Mouse (Mus musculus) mesoderm, embryonic 11.5 days (tissue): ENCODE data around the gene Ddah1.

Source experiments
- DNase-seq: peaks from one replicate; pipeline ENCODE4 v3.0.0-alpha.2; 2012; ENCODE audit warnings: low read depth, low spot score

The Ddah1 gene

GRCm38 (mm10) chr3:145816807-145817206 is 58.3 kb downstream of the Ddah1 start:
- DNase-seq, result no peak

DNA sequence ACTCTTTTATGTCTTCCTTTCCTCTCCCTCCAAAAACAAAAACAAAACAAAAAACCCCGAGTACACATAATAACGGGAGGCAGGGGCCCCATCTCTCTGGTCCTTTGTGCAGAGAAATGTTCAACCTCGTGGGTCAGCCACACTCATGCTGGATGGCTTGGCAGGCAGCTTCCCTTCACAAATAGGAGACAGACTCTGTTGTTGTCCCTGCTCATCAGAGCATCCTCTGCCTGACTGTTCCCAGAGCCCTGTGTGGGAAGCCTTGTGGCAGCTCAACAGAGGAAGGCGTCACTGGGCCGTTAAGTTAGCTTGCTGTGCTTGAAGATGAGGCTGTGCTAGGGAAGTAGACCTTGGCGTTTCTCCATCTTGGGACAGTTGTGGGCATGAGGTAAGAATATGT is 58.8 kb downstream of the Ddah1 start:
- DNase-seq, result no peak

DNA sequence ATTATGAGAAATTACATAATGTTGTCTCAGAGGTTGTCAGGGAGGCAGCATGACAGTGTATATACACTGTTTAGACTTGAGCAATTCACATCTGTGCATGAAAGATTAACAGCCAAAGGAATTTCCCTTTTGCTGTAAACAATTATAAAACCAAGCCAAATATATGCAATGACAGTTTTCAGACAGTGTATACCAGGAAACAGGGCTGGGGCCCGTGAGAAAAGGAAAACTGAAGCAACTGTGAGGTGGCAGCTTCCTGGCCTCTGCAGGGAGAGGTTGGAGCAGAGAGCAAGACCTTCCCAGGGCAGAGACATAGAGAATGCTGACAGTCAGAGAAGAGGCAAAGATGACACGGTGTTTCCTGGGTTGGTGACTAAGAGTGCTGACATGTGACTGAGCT is 62.0 kb downstream of the Ddah1 start:
- no peak for DNase-seq

DNA sequence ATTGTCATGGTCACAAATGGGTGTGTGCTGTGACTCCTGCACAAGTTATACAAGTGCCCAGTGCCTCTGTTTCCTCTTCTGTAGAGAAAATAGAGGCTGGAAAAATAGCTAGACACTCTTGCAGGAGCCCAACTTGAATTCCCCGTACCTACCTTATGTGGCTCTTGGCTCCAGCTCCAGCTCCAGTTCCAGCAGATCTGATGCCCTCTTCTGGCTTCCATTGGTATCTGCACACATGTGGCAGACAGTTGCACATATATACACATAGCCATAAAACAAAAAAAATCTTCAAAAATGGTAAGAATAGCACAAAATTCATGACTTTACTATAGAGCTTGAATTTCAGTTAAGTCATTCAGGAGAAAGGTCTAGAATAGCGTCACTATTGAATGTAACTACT is 62.5 kb downstream of the Ddah1 start:
- no peak for DNase-seq

- no peak for DNase-seq
Measured at GRCm38 (mm10) chr3:145822201-145822600, 63.7 kb downstream of the Ddah1 start.

GRCm38 (mm10) chr3:145823661-145824060 is 65.2 kb downstream of the Ddah1 start:
- no peak for DNase-seq

GRCm38 (mm10) chr3:145825416-145826055 is 67.1 kb downstream of the Ddah1 start:
- peak; percentile 31 for DNase-seq

DNA sequence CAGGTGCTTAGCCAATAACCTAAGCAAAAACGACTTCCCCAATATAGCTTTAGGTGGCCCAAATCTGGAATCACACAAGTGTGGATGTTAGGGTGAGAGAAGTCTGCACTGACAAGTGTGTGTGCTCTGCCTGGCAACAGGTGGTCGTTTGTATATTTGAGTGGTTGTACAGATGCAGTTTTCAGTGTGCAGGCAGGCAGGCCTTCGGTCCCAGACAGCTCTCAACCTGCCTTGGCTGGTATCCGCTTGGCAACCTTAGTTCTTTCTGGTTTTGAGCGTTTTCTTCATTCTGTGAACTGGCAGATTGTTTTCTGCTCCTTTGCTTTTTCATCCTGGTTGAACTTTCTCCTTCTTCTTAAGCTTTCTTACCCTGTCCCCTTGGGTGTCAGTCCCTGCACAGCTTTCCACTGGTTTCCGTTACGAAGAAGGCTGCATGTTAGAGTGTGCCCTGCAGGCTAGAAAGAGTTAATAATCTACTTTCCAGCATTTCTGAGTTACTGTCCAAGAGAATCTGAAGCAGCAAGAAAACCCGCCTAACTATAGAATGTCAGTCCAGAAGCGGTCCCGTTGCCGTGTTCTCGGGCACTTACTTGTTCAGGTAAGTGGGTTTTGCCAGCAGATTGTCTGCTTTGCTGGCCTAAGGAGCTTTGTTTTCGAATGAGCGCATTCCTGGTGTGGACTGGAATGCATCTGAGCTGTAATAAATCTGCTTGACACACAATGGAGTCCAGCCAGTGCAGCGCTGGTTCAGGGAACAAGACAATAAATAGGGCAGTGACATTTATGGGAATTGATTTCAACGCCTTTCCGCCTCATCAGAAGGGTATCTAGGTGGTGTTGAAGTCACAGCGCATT is 68.9 kb downstream of the Ddah1 start:
- peak; percentile 90 for DNase-seq

- no peak for DNase-seq
Measured at GRCm38 (mm10) chr3:145828906-145829305, 70.4 kb downstream of the Ddah1 start.

DNA sequence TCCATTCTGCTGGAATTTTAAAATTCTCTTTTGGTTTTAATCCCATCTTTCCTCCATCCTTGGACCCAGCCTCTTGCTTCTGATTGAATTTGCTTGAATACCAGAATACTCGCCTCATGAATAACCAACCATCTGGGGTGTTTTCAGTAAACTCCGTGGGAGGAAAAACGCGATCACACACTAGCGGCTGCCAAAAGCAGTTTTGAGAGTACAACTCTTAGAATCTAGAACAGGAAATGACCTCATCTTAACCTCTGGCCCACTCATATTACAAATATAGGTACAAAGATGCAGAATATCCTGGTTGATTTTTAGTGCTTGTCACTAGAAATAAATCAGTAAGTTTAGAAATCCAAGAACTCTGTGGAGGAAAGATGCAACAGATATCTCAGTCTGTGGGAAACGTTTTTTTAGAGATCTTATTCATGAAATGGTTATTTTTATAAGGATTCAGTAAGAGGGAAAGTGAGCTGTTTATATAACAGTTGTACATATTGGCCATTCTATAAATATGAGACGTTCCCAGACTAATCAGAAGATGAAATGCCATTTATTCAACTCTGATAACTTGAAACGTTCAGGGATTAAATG is 75.6 kb downstream of the Ddah1 start:
- DNase-seq, result peak; percentile 12

GRCm38 (mm10) chr3:145838281-145838680 is 79.8 kb downstream of the Ddah1 start:
- no peak for DNase-seq

- no peak for DNase-seq
Measured at GRCm38 (mm10) chr3:145841961-145842710, 83.7 kb downstream of the Ddah1 start.

GRCm38 (mm10) chr3:145843836-145844235 is 85.4 kb downstream of the Ddah1 start:
- no peak for DNase-seq

- DNase-seq, result no peak
Measured at GRCm38 (mm10) chr3:145844891-145845290, 86.4 kb downstream of the Ddah1 start.

DNA sequence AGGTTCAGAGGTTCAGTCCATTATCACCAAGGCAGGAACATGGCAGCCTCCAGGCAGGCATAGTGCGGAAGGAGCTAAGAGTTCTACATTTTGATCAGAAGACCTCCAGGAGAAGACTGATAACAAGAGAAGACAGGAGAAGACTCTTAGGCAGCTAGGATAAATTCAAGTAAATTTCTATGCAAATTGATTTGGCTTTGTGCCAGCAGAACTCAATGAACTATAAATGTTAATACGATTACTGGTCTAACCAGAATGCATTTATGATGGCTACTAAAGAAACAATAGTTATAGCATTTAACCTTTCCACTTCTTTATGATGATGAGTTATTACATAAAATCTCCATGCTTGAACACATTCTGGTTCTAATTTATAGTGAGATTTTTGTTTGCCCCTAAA is 87.8 kb downstream of the Ddah1 start:
- no peak for DNase-seq

DNA sequence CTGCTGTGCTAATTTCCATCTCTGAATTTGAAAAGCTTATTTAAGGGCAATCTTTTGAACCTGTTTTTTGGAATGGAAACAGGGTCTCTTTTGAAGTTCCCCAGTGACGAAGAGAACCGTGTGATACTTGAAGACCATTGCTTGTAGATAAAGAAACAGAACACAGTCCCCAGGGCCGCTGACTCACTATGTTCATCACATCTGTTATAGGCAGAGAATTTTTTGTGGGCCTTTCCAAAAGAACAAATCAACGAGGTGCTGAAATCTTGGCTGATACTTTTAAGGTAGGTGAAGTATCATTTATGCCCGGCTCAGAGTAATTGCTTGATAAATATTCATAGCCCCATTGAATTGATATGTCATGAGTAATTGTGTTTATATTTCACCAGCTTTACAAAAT is 93.6 kb downstream of the Ddah1 start:
- DNase-seq, result no peak

- no peak for DNase-seq
Measured at GRCm38 (mm10) chr3:145852800-145853199, 94.3 kb downstream of the Ddah1 start.

- no peak for DNase-seq
Measured at GRCm38 (mm10) chr3:145853713-145854112, 95.2 kb downstream of the Ddah1 start.

GRCm38 (mm10) chr3:145854427-145854826 is 96.0 kb downstream of the Ddah1 start:
- no peak for DNase-seq

DNA sequence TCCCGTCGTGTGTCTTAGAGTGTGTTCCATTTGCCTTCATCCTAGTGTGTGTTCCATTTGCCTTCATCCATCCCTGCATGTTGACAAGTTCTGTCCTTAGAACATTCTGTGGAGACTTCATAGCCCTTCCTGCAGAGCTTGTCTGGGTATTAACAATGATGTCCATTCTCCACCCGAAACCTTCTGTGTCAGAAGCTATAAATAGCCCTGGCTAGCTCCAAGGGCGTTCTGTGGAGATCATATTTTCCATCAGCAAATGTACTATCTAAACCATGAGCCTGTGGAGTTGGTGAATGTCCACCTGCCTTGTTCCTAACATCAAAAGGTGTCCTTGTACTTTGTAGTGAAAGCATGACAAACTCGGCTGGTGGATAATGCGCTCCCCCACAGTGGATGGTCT is 96.8 kb downstream of the Ddah1 start:
- no peak for DNase-seq

- no peak for DNase-seq
Measured at GRCm38 (mm10) chr3:145858388-145858787, 99.9 kb downstream of the Ddah1 start.

DNA sequence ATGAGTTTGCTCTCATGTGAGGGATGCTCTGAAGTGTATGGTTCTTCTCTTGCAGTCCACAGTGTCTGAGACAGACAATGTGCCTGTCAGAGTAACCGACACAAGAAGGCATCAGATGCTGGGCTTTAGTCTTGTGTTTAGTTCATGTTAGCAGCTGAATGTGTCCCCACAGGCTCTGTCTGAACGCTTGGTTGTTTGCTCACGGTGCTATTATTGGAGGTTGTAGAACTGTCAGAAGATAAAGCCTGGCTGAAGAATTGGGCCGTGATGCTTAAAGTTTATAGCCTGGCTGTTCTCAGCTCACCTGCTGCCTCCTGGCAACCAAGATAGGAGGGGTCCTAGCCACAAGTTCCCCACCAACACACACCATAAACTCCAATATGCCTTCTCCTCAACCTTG is 104.0 kb downstream of the Ddah1 start:
- no peak for DNase-seq
